Mouse (Mus musculus): Measurements from ENCODE around the gene Prkca. TPM values are rescaled to one million over a fixed set of nuclear protein-coding genes. Genes with fewer than 3 reads are reported as not detected.

The Prkca gene
- total and polyA plus RNA-seq, 3 experiments, result 15.3 to 30.9 (median 19.9) TPM

GRCm38 (mm10) chr11:108165725-108166124 is 178.0 kb downstream of the Prkca start:
- no peak overlapping the region for H3K4me3 ChIP-seq (ENCODE audit: control insufficient read depth in 1 of 2, insufficient read depth in 1 of 2, low read depth in 2 of 2, low read length in 2 of 2)
- no peaks in the 10 kb centered on the region for H3K9me3 ChIP-seq (replicated peaks; ENCODE audit: insufficient read depth, low read length)
- H3K79me2 ChIP-seq (ENCODE audit: control insufficient read depth, insufficient read depth, low read length, poor library complexity), result no peaks in the 10 kb centered on the region
- DNase-seq (ENCODE audit: low read depth, low spot score), result no peak
- TF ChIP-seq CTCF (IDR thresholded peaks at IDR 0.05 in 2 of 3, conservative IDR thresholded peaks at IDR 0.05 in 1 of 3; ENCODE audit: control insufficient read depth in 1 of 3, insufficient read depth in 1 of 3, low read depth in 2 of 3, low read length in 3 of 3, poor library complexity in 1 of 3, severe bottlenecking in 1 of 3) (no peak), SMC3 (IDR thresholded peaks at IDR 0.05; ENCODE audit: low read depth, low read length) (no peak), NELFE (IDR thresholded peaks at IDR 0.05; ENCODE audit: low read depth, low read length) (no peak), ZKSCAN1 (IDR thresholded peaks at IDR 0.05; ENCODE audit: low read depth, low read length) (no peak), USF2 (IDR thresholded peaks at IDR 0.05; ENCODE audit: borderline replicate concordance in 1 of 2, insufficient read depth in 1 of 2, low read depth in 1 of 2, low read length in 2 of 2) (no peak), POLR2AphosphoS2 (IDR thresholded peaks at IDR 0.05; ENCODE audit: low read length) (no peak), KAT2A (conservative IDR thresholded peaks at IDR 0.05; ENCODE audit: low read depth, low read length) (no peak), EP300 (IDR thresholded peaks at IDR 0.05; ENCODE audit: low read depth in 1 of 2, low read length in 2 of 2) (no peak), NRF1 (IDR thresholded peaks at IDR 0.05; ENCODE audit: insufficient read depth, low read depth, low read length, poor library complexity, severe bottlenecking) (no peak), CHD2 (IDR thresholded peaks at IDR 0.05; ENCODE audit: low read length) (no peak), MAX (IDR thresholded peaks at IDR 0.05; ENCODE audit: low read length) (no peak), ELF1 (IDR thresholded peaks at IDR 0.05; ENCODE audit: low read depth, low read length) (no peak), HCFC1 (IDR thresholded peaks at IDR 0.05; ENCODE audit: low read depth, low read length) (no peak), TAL1 (IDR thresholded peaks at IDR 0.05; ENCODE audit: low read length) (no peak), CHD1 (IDR thresholded peaks at IDR 0.05; ENCODE audit: low read depth, low read length) (no peak), ETS1 (IDR thresholded peaks at IDR 0.05; ENCODE audit: low read depth, low read length) (no peak), ZC3H11A (IDR thresholded peaks at IDR 0.05; ENCODE audit: low read depth, low read length) (no peak), ZMIZ1 (IDR thresholded peaks at IDR 0.05; ENCODE audit: low read depth, low read length) (no peak), GATA1 (IDR thresholded peaks at IDR 0.05; ENCODE audit: low read depth, low read length) (no peak)
- H3K27ac ChIP-seq (ENCODE audit: control insufficient read depth, low read depth, low read length), result no peak overlapping the region
- H3K9ac ChIP-seq (ENCODE audit: control insufficient read depth, low read depth, low read length, poor library complexity, severe bottlenecking), result no peak overlapping the region
- H3K27me3 ChIP-seq (ENCODE audit: control insufficient read depth in 1 of 2, insufficient read depth in 2 of 2, low read length in 2 of 2), result no peaks in the 10 kb centered on the region
- H3K4me1 ChIP-seq (ENCODE audit: control insufficient read depth in 1 of 2, insufficient read depth in 2 of 2, low read length in 2 of 2), result no peaks in the 10 kb centered on the region
- no peaks in the 10 kb centered on the region; a peak in 1 of 4 replicates for H3K36me3 ChIP-seq (ENCODE audit: control insufficient read depth in 1 of 2, insufficient read depth in 2 of 2, low read length in 2 of 2)

GRCm38 (mm10) chr11:108162639-108163038 is 181.1 kb downstream of the Prkca start:
- Histone ChIP-seq H3K27me3 (ENCODE audit: control insufficient read depth in 1 of 2, insufficient read depth in 2 of 2, low read length in 2 of 2) (no peaks in the 10 kb centered on the region), H3K4me3 (ENCODE audit: control insufficient read depth in 1 of 2, insufficient read depth in 1 of 2, low read depth in 2 of 2, low read length in 2 of 2) (no peak overlapping the region), H3K9ac (ENCODE audit: control insufficient read depth, low read depth, low read length, poor library complexity, severe bottlenecking) (no peak overlapping the region), H3K27ac (ENCODE audit: control insufficient read depth, low read depth, low read length) (no peak overlapping the region), H3K79me2 (ENCODE audit: control insufficient read depth, insufficient read depth, low read length, poor library complexity) (no peaks in the 10 kb centered on the region), H3K36me3 (ENCODE audit: control insufficient read depth in 1 of 2, insufficient read depth in 2 of 2, low read length in 2 of 2) (no peaks in the 10 kb centered on the region; a peak in 1 of 4 replicates), H3K4me1 (ENCODE audit: control insufficient read depth in 1 of 2, insufficient read depth in 2 of 2, low read length in 2 of 2) (no peaks in the 10 kb centered on the region), H3K9me3 (replicated peaks; ENCODE audit: insufficient read depth, low read length) (no peaks in the 10 kb centered on the region)
- DNase-seq (ENCODE audit: low read depth, low spot score), result no peak
- TF ChIP-seq NELFE (IDR thresholded peaks at IDR 0.05; ENCODE audit: low read depth, low read length), result no peak
- no peak for TF ChIP-seq MAZ (IDR thresholded peaks at IDR 0.05; ENCODE audit: low read depth, low read length)
- no peak for TF ChIP-seq BHLHE40 (IDR thresholded peaks at IDR 0.05; ENCODE audit: borderline replicate concordance, low read depth, low read length)
- no peak for TF ChIP-seq MAX (IDR thresholded peaks at IDR 0.05; ENCODE audit: low read length)

Measured in MEL (cell line).